Mouse (Mus musculus) testis, adult 10 weeks (tissue): ENCODE measurements around the gene Stx12. TPM values are rescaled to one million over a fixed set of nuclear protein-coding genes. Genes with fewer than 3 reads are reported as not detected.

Source experiments
- polyA plus RNA-seq: library from polyadenylated mRNA; stranded (reverse); fragments of 350-450 nt; fragmentation: Illumina TruSeq; extraction: RNeasy Lipid Tissue Mini Kit (QIAGEN cat#74804); gene quantifications from one replicate; pipeline ENCODE4 v1.2.3, GENCODE M21; 2014; ENCODE audit warnings: low read depth, low replicate concordance

Stx12 gene
- polyA plus RNA-seq, result 68.1 TPM

GRCm38 (mm10) chr4:132884064-132884843, at the start of gene Stx12:
Stx12 (minus strand) TSS chr4:132884509.

GRCm38 (mm10) chr4:132922558-132923008, 38.3 kb upstream of the Stx12 start, which contains the start of gene Fam76a:
Fam76a (minus strand) TSS chr4:132922558.

GRCm38 (mm10) chr4:132842970-132843704, 41.2 kb downstream of the Stx12 start, which contains the start of gene Ppp1r8:
Ppp1r8 (minus strand) TSS chr4:132843169.

Other genes with a start within 250 kb of the Stx12 start
- gene Eya3, start 245.5 kb downstream of the Stx12 start, polyA plus RNA-seq, result 72.4 TPM
- gene Xkr8, start 152.0 kb downstream of the Stx12 start, polyA plus RNA-seq, result 8.4 TPM
- gene Smpdl3b, start 127.3 kb downstream of the Stx12 start, polyA plus RNA-seq, result 2.4 TPM
- 11.9 TPM for gene Rpa2, start 116.2 kb downstream of the Stx12 start, polyA plus RNA-seq
- gene Themis2, start 88.1 kb downstream of the Stx12 start, polyA plus RNA-seq, result 0.18 TPM
- gene Ppp1r8, start 41.3 kb downstream of the Stx12 start, polyA plus RNA-seq, result 9.0 TPM
- gene Fam76a, start 38.0 kb upstream of the Stx12 start, polyA plus RNA-seq, result 330 TPM
- 0.29 TPM for gene Fgr, start 89.6 kb upstream of the Stx12 start, polyA plus RNA-seq
- gene Ahdc1, start 126.8 kb upstream of the Stx12 start, polyA plus RNA-seq, result 2.3 TPM
- gene Wasf2, start 246.0 kb upstream of the Stx12 start, polyA plus RNA-seq, result 135 TPM